Mouse (Mus musculus) ES-E14 (cell line): ENCODE data around the gene Ddr1.

Experiments used
- HCFC1 ChIP-seq: IDR thresholded peaks from 2 replicates; pipeline ENCODE4 v1.6.1; 2012; ENCODE audit warnings: low read length, inconsistent platforms, borderline replicate concordance; ENCODE audit not compliant: insufficient read depth
- ZNF384 ChIP-seq: IDR thresholded peaks from 2 replicates; pipeline ENCODE4 v1.6.1; 2012; ENCODE audit warnings: low read depth, low read length, inconsistent platforms

GRCm38 (mm10) chr17:35728821-35729220, 24.4 kb upstream of the Ddr1 start:
- TF ChIP-seq HCFC1 (no peak), ZNF384 (no peak)
